In the genomic region with DNA sequence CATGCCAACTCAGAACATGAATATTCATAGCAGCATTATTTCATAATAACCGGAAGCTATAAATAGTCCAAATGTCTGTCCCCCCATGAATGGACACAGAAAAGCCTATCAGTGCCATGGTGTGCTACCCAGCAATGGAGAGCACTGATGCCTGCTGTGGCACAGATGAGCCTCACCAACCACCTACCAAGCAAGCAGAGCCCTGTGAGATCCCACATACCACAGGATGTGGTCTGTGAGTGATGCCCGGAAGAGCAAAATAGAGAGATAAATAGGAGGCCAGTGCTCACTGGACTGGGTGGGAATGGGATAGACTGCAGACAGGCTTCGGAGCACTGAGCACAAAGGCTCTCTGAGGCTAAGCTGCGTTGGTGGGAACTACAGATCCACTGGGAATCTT, we compare ENCODE assay signal across 31 mouse cellular contexts. TPM values are rescaled to one million over a fixed set of nuclear protein-coding genes. Genes with fewer than 3 reads are reported as not detected.
DNase-seq lines count a peak whose midpoint lies in the region; ATAC-seq and TF ChIP-seq lines count a peak whose summit lies in the region.
"Had no signal": no experiment of that assay in that cellular context is flagged by ENCODE, and none has a peak within 500 bp of the region (broad histone marks: within the 10 kb centered on the region; RNA-seq: fewer than 3 reads in every experiment).

No protein-coding gene starts in this region.

- H3K4me1 ChIP-seq in liver, embryonic 11.5 days (replicated peaks; ENCODE audit: control insufficient read depth, insufficient read depth, low read length), result no peaks in the 10 kb centered on the region
- H3K4me1 ChIP-seq in liver, postnatal 0 days (ENCODE audit: insufficient read depth), result no peaks in the 10 kb centered on the region
- H3K4me1 ChIP-seq in midbrain, embryonic 11.5 days (ENCODE audit: control insufficient read depth, insufficient read depth, low read length), result no peaks in the 10 kb centered on the region
- H3K4me1 ChIP-seq: forebrain, embryonic 13.5 days; heart, embryonic 15.5 days; hindbrain, embryonic 12.5 days; liver, embryonic 15.5 days; lung, embryonic 15.5 days; neural tube, embryonic 12.5 days had no signal

- no peak overlapping the region for H3K27ac ChIP-seq in liver, embryonic 11.5 days (ENCODE audit: low read depth, low read length)
- no peak overlapping the region for H3K27ac ChIP-seq in liver, postnatal 0 days (ENCODE audit: low read depth)
- H3K27ac ChIP-seq in midbrain, embryonic 11.5 days (ENCODE audit: low read depth, low read length), result no peak overlapping the region
- H3K27ac ChIP-seq: forebrain, embryonic 13.5 days; heart, adult 2 months; heart, embryonic 15.5 days; hindbrain, embryonic 12.5 days; hindbrain, postnatal 0 days; liver, embryonic 15.5 days; lung, embryonic 15.5 days; neural tube, embryonic 12.5 days had no signal

- no peak for TF ChIP-seq EP300 in liver, postnatal 0 days (IDR thresholded peaks at IDR 0.05; ENCODE audit: low read depth)

- H3K9ac ChIP-seq in liver, embryonic 11.5 days (ENCODE audit: low read depth, low read length), result no peak overlapping the region
- no peak overlapping the region for H3K9ac ChIP-seq in liver, postnatal 0 days (replicated peaks)
- no peak overlapping the region for H3K9ac ChIP-seq in midbrain, embryonic 11.5 days (ENCODE audit: low read length)
- H3K9ac ChIP-seq: forebrain, embryonic 13.5 days; heart, embryonic 15.5 days; hindbrain, embryonic 12.5 days; liver, embryonic 15.5 days; lung, embryonic 15.5 days; neural tube, embryonic 12.5 days had no signal

- WGBS in liver, embryonic 11.5 days, result 61% methylated on average over 4 of the region's 4 CpGs
- WGBS in liver, postnatal 0 days (ENCODE audit: insufficient replicate concordance), result 42% methylated on average over 4 of the region's 4 CpGs
- 85% methylated on average over 4 of the region's 4 CpGs for WGBS in midbrain, embryonic 11.5 days

- no peaks in the 10 kb centered on the region for H3K36me3 ChIP-seq in liver, embryonic 11.5 days (ENCODE audit: control insufficient read depth, insufficient read depth, low read length)
- no peaks in the 10 kb centered on the region for H3K36me3 ChIP-seq in liver, postnatal 0 days (replicated peaks; ENCODE audit: insufficient read depth, low read length)
- H3K36me3 ChIP-seq in midbrain, embryonic 11.5 days (ENCODE audit: control insufficient read depth, insufficient read depth, low read length), result no peaks in the 10 kb centered on the region
- H3K36me3 ChIP-seq: heart, embryonic 15.5 days; hindbrain, embryonic 12.5 days; liver, embryonic 15.5 days; lung, embryonic 15.5 days; neural tube, embryonic 12.5 days had no signal

- no peak overlapping the region for H3K4me2 ChIP-seq in liver, embryonic 11.5 days
- H3K4me2 ChIP-seq in liver, postnatal 0 days (ENCODE audit: low read depth, low read length), result no peak overlapping the region
- no peak overlapping the region for H3K4me2 ChIP-seq in midbrain, embryonic 11.5 days
- H3K4me2 ChIP-seq: forebrain, embryonic 13.5 days; heart, embryonic 15.5 days; hindbrain, embryonic 12.5 days; liver, embryonic 15.5 days; lung, embryonic 15.5 days; neural tube, embryonic 12.5 days had no signal

- no peaks in the 10 kb centered on the region for H3K9me3 ChIP-seq in liver, embryonic 11.5 days (ENCODE audit: control insufficient read depth, low read length)
- H3K9me3 ChIP-seq in liver, postnatal 0 days (ENCODE audit: low read length), result no peaks in the 10 kb centered on the region
- no peaks in the 10 kb centered on the region for H3K9me3 ChIP-seq in midbrain, embryonic 11.5 days (ENCODE audit: control insufficient read depth, low read length)
- H3K9me3 ChIP-seq: forebrain, embryonic 13.5 days; heart, embryonic 15.5 days; hindbrain, embryonic 12.5 days; liver, embryonic 15.5 days; lung, embryonic 15.5 days; neural tube, embryonic 12.5 days had no signal

- DNase-seq in liver, embryonic 11.5 days (ENCODE audit: low spot score), result peak; percentile 15
- no peak for DNase-seq in liver, postnatal 0 days
- DNase-seq in Muller cell, postnatal 12 days (ENCODE audit: inconsistent ontology term), result peak; percentile 14
- no peak for DNase-seq in midbrain, embryonic 11.5 days (ENCODE audit: low spot score, missing footprints)
- no peak for DNase-seq in cerebellum, adult 18-20 months
- DNase-seq in thymus, postnatal 25 days, result no peak
- DNase-seq: adrenal gland, postnatal 14 days; cerebellum, adult 11-12 months; cerebellum, postnatal 14 days; gastrocnemius, postnatal 25 days; heart, adult 2 months; kidney, adult 11 months; kidney, postnatal 14 days; layer of hippocampus, adult 9-11 months; liver; retina, postnatal 1 day; spleen, adult 18-20 months; thymus, adult 2 months; thymus, postnatal 4 days had no signal

- ATAC-seq in liver, embryonic 11.5 days (replicated peaks; ENCODE audit: low FRiP score), result no peak
- no peak for ATAC-seq in liver, postnatal 0 days
- ATAC-seq in activated CD4-positive, CD25-positive, alpha-beta regulatory T cell, adult 4 months, result peak; percentile 69
- ATAC-seq in megakaryocyte, adult 5-6 weeks (ENCODE audit: poor library complexity, severe bottlenecking), result peak; percentile 44; the same call in 1 of the 2 replicates
- no peak for ATAC-seq in midbrain, embryonic 11.5 days (ENCODE audit: low FRiP score)
- ATAC-seq: forebrain, embryonic 13.5 days; hindbrain, postnatal 0 days had no signal

- H3K27me3 ChIP-seq in liver, embryonic 11.5 days (replicated peaks; ENCODE audit: control insufficient read depth, insufficient read depth, low read length), result peaks cover 8% of the 10 kb centered on the region
- peaks cover 5% of the 10 kb centered on the region; the same call in 1 of the 2 replicates for H3K27me3 ChIP-seq in liver, postnatal 0 days (ENCODE audit: insufficient read depth, low read length)
- H3K27me3 ChIP-seq in midbrain, embryonic 11.5 days (ENCODE audit: control insufficient read depth, insufficient read depth, low read length), result no peaks in the 10 kb centered on the region
- H3K27me3 ChIP-seq: neural tube, embryonic 12.5 days had no signal

- no peak for TF ChIP-seq CTCF in liver, postnatal 0 days (IDR thresholded peaks at IDR 0.05; ENCODE audit: low read depth)

- no peak overlapping the region for H3K4me3 ChIP-seq in liver, embryonic 11.5 days (ENCODE audit: low read depth, low read length)
- no peak overlapping the region for H3K4me3 ChIP-seq in liver, postnatal 0 days (ENCODE audit: low read depth, low read length)
- no peak overlapping the region for H3K4me3 ChIP-seq in midbrain, embryonic 11.5 days (ENCODE audit: low read depth, low read length)
- H3K4me3 ChIP-seq: forebrain, embryonic 13.5 days; heart, adult 2 months; heart, embryonic 15.5 days; hindbrain, embryonic 12.5 days; liver, embryonic 15.5 days; lung, embryonic 15.5 days; myocyte; neural tube, embryonic 12.5 days had no signal

RNA-seq across cellular contexts. Expression of a gene that starts 15.8 kb away (rescaled TPM):
- polyA plus RNA-seq in liver, embryonic 11.5 days (2014; fragmentation: Nextera tagmentation; extraction: Ambion mirVana), result 2.2 and 2.6 TPM in 2 replicates
- polyA plus RNA-seq in liver, postnatal 0 days (2015; fragmentation: Nextera tagmentation; extraction: Ambion mirVana), result 0.43 and 0.78 TPM in 2 replicates
- 1 to 10 TPM; 1.2 to 1.8 TPM for polyA plus RNA-seq in activated CD4-positive, CD25-positive, alpha-beta regulatory T cell, adult 4 months (2017; shearing (Covaris generic))
- 1.3 and 3.4 TPM in 2 replicates for total RNA-seq in megakaryocyte, adult 5-6 weeks (2015)
- 0.81 and 3.2 TPM in 2 replicates for total RNA-seq in megakaryocyte, adult 5-6 weeks (2017)
- polyA plus RNA-seq in midbrain, embryonic 11.5 days (2014; fragmentation: Nextera tagmentation; extraction: Ambion mirVana), result 6.8 and 9.8 TPM in 2 replicates

RNA-seq across cellular contexts. Expression of a gene that starts 16.1 kb away (rescaled TPM):
- 0.19 TPM in 1 of 2 replicates, not detected in the other for polyA plus RNA-seq in liver, embryonic 11.5 days (2014; fragmentation: Nextera tagmentation; extraction: Ambion mirVana)
- not detected in 2 replicates for polyA plus RNA-seq in liver, postnatal 0 days (2015; fragmentation: Nextera tagmentation; extraction: Ambion mirVana)
- under 1 TPM; 0.42 to 0.46 TPM for polyA plus RNA-seq in activated CD4-positive, CD25-positive, alpha-beta regulatory T cell, adult 4 months (2017; shearing (Covaris generic))
- total RNA-seq in megakaryocyte, adult 5-6 weeks (2015), result 0.11 TPM in 1 of 2 replicates, not detected in the other
- total RNA-seq in megakaryocyte, adult 5-6 weeks (2017), result not detected in 2 replicates
- polyA plus RNA-seq in midbrain, embryonic 11.5 days (2014; fragmentation: Nextera tagmentation; extraction: Ambion mirVana), result 0.33 and 0.63 TPM in 2 replicates
- total RNA-seq: CH12.LX had no signal
- polyA plus RNA-seq: kidney, embryonic 14.5 days; liver, embryonic 15.5 days had no signal

RNA-seq across cellular contexts. Expression of a gene that starts 51.3 kb away (rescaled TPM):
- polyA plus RNA-seq in liver, embryonic 11.5 days (2014; fragmentation: Nextera tagmentation; extraction: Ambion mirVana), result 3.3 and 3.5 TPM in 2 replicates
- 1.3 and 1.5 TPM in 2 replicates for polyA plus RNA-seq in liver, postnatal 0 days (2015; fragmentation: Nextera tagmentation; extraction: Ambion mirVana)
- 1 to 10 TPM; 2.3 to 2.9 TPM for polyA plus RNA-seq in activated CD4-positive, CD25-positive, alpha-beta regulatory T cell, adult 4 months (2017; shearing (Covaris generic))
- 3.0 and 3.3 TPM in 2 replicates for total RNA-seq in megakaryocyte, adult 5-6 weeks (2015)
- total RNA-seq in megakaryocyte, adult 5-6 weeks (2017), result 1.8 and 2.6 TPM in 2 replicates
- 2.6 and 3.3 TPM in 2 replicates for polyA plus RNA-seq in midbrain, embryonic 11.5 days (2014; fragmentation: Nextera tagmentation; extraction: Ambion mirVana)

Comparison
In these comparisons a context has a peak if more than half of its experiments do, and no peak if none do; other contexts are left out.
1. DNase-seq: peak in liver, embryonic 11.5 days (single experiment) and Muller cell, postnatal 12 days (single experiment); none in liver, postnatal 0 days (single experiment), midbrain, embryonic 11.5 days (single experiment), cerebellum, adult 18-20 months (0 of 2) and thymus, postnatal 25 days (single experiment).
2. ATAC-seq: peak in activated CD4-positive, CD25-positive, alpha-beta regulatory T cell, adult 4 months (single experiment) and megakaryocyte, adult 5-6 weeks (single experiment); none in liver, embryonic 11.5 days (single experiment), liver, postnatal 0 days (single experiment) and midbrain, embryonic 11.5 days (single experiment).